Mouse (Mus musculus) limb, embryonic 10.5 days (tissue): ENCODE data around the gene Ppp3r1. TPM values are rescaled to one million over a fixed set of nuclear protein-coding genes. Genes with fewer than 3 reads are reported as not detected.
"Not testable (repeated sequence)": the region's sequence is repeated elsewhere in the genome, so short reads cannot be mapped to it uniquely, and the experiment has no call there.

Source experiments
- DNase-seq: peaks from one replicate; pipeline ENCODE4 v3.0.0-alpha.2; 2017; ENCODE audit warnings: low spot score
- H3K27ac ChIP-seq: fragments of 300-500 bp; sonication (generic); 2 replicates; pipeline ENCODE4 v1.5.1; 2016; ENCODE audit warnings: mild to moderate bottlenecking
- H3K27me3 ChIP-seq: fragments of 300-500 bp; sonication (generic); 2 replicates; pipeline ENCODE4 v1.6.1; 2016; ENCODE audit warnings: low read depth, mild to moderate bottlenecking; ENCODE audit not compliant: poor library complexity, severe bottlenecking
- H3K36me3 ChIP-seq: fragments of 300-500 bp; sonication (generic); 2 replicates; pipeline ENCODE4 v1.6.1; 2016; ENCODE audit warnings: mild to moderate bottlenecking, moderate library complexity
- H3K4me1 ChIP-seq: fragments of 300-500 bp; sonication (generic); 2 replicates; pipeline ENCODE4 v1.6.1; 2016
- H3K4me3 ChIP-seq: fragments of 300-500 bp; sonication (generic); 2 replicates; pipeline ENCODE4 v1.5.1; 2016; ENCODE audit warnings: mild to moderate bottlenecking, moderate library complexity
- H3K9me3 ChIP-seq: fragments of 300-500 bp; sonication (generic); replicated peaks from 2 replicates; pipeline ENCODE4 v1.6.1; 2016; ENCODE audit warnings: mild to moderate bottlenecking
- WGBS: fragments of 180-500 bp; shearing (Covaris S2); methylation state at CpG from one replicate; pipeline ENCODE4 v1.1.7; 2016; 5-methylcytosine and 5-hydroxymethylcytosine counted together
- polyA plus RNA-seq: library from polyadenylated mRNA; unstranded; fragments of >200 nt; fragmentation: Nextera tagmentation; extraction: Ambion mirVana; gene quantifications from 2 replicates; pipeline ENCODE4 v1.2.1, GENCODE M21; 2016

Gene Ppp3r1
- polyA plus RNA-seq, 1 experiment from 2014 or later: 69.3 TPM

- H3K9me3 ChIP-seq: no peaks in the 10 kb centered on the region
- H3K4me3 ChIP-seq: peak overlapping the region; percentile 92
- H3K36me3 ChIP-seq: peaks cover 24% of the 10 kb centered on the region
- DNase-seq: no peak
- peak overlapping the region; percentile 97 for H3K27ac ChIP-seq
- no peaks in the 10 kb centered on the region for H3K27me3 ChIP-seq
- WGBS: 3% methylated on average over 10 of the region's 10 CpGs
- H3K4me1 ChIP-seq: peaks cover 17% of the 10 kb centered on the region
Observed at GRCm38 (mm10) chr11:17212141-17212495, 53.1 kb downstream of the Ppp3r1 start.

- DNase-seq: no peak
- Histone ChIP-seq H3K4me1 (peaks cover 17% of the 10 kb centered on the region), H3K36me3 (peaks cover 17% of the 10 kb centered on the region), H3K9me3 (no peaks in the 10 kb centered on the region), H3K4me3 (peak overlapping the region; percentile 92), H3K27me3 (no peaks in the 10 kb centered on the region), H3K27ac (no peak overlapping the region)
- 86% methylated on average over 5 of the region's 5 CpGs for WGBS
Observed at GRCm38 (mm10) chr11:17212903-17213509, 53.9 kb downstream of the Ppp3r1 start.

GRCm38 (mm10) chr11:17215475-17215874 lies 56.4 kb downstream of the Ppp3r1 start:
- H3K9me3 ChIP-seq: no peaks in the 10 kb centered on the region
- H3K4me1 ChIP-seq: peaks cover 15% of the 10 kb centered on the region
- 90% methylated on average over 3 of the region's 3 CpGs for WGBS
- no peak overlapping the region for H3K4me3 ChIP-seq
- no peak overlapping the region for H3K27ac ChIP-seq
- H3K27me3 ChIP-seq: no peaks in the 10 kb centered on the region
- DNase-seq: no peak
- H3K36me3 ChIP-seq: 0 out of 2 replicates have a peak, but pooled peaks cover 2% of the 10 kb centered on the region

- no peak for DNase-seq
- Histone ChIP-seq H3K4me3 (no peak overlapping the region), H3K27me3 (no peaks in the 10 kb centered on the region), H3K36me3 (peaks cover 21% of the 10 kb centered on the region), H3K4me1 (no peaks in the 10 kb centered on the region), H3K9me3 (no peaks in the 10 kb centered on the region), H3K27ac (no peak overlapping the region)
- WGBS: 97% methylated on average over 8 of the region's 8 CpGs
Observed at GRCm38 (mm10) chr11:17221126-17221525, 62.1 kb downstream of the Ppp3r1 start.

- no peaks in the 10 kb centered on the region for H3K4me1 ChIP-seq
- no peak overlapping the region for H3K27ac ChIP-seq
- no peaks in the 10 kb centered on the region for H3K27me3 ChIP-seq
- H3K4me3 ChIP-seq: no peak overlapping the region
- H3K9me3 ChIP-seq: no peaks in the 10 kb centered on the region
- DNase-seq: no peak
- peaks cover 39% of the 10 kb centered on the region for H3K36me3 ChIP-seq
- 82% methylated on average over 5 of the region's 5 CpGs for WGBS
Observed at GRCm38 (mm10) chr11:17232792-17233191, 73.7 kb downstream of the Ppp3r1 start.

- Histone ChIP-seq H3K27me3 (peaks cover 2% of the 10 kb centered on the region; the same call in 1 of the 2 replicates), H3K4me1 (no peaks in the 10 kb centered on the region), H3K9me3 (no peaks in the 10 kb centered on the region), H3K4me3 (no peak overlapping the region), H3K27ac (no peak overlapping the region), H3K36me3 (peaks cover 28% of the 10 kb centered on the region)
- DNase-seq: no peak
- WGBS: 95% methylated on average over 5 of the region's 5 CpGs
Observed at GRCm38 (mm10) chr11:17236449-17237037, 77.5 kb downstream of the Ppp3r1 start.

- H3K27me3 ChIP-seq: peaks cover 18% of the 10 kb centered on the region; the same call in 1 of the 2 replicates
- not testable (repeated sequence) for H3K4me1 ChIP-seq, H3K4me3 ChIP-seq, DNase-seq, H3K9me3 ChIP-seq, H3K27ac ChIP-seq
- peaks cover 12% of the 10 kb centered on the region for H3K36me3 ChIP-seq
- WGBS: 93% methylated on average over 5 of the region's 5 CpGs
Observed at GRCm38 (mm10) chr11:17238598-17238997, 79.5 kb downstream of the Ppp3r1 start.

- H3K4me1 ChIP-seq: no peaks in the 10 kb centered on the region
- no peak overlapping the region for H3K4me3 ChIP-seq
- H3K36me3 ChIP-seq: no peaks in the 10 kb centered on the region
- DNase-seq: no peak
- H3K27ac ChIP-seq: no peak overlapping the region
- H3K9me3 ChIP-seq: no peaks in the 10 kb centered on the region
- peaks cover 77% of the 10 kb centered on the region for H3K27me3 ChIP-seq
Observed at GRCm38 (mm10) chr11:17248715-17249114, 89.7 kb downstream of the Ppp3r1 start.

Other genes starting within 250 kb of the Ppp3r1 start
- 1.1 and 1.6 TPM in 2 replicates for gene Fbxo48, start 207.9 kb upstream of the Ppp3r1 start, polyA plus RNA-seq
- gene Cnrip1, start 107.7 kb upstream of the Ppp3r1 start, polyA plus RNA-seq: 7.9 and 9.7 TPM in 2 replicates
- 3.4 TPM in 2 replicates for gene Plek, start 106.9 kb upstream of the Ppp3r1 start, polyA plus RNA-seq
- gene Wdr92, start 22.8 kb downstream of the Ppp3r1 start, polyA plus RNA-seq: 31.7 and 32.3 TPM in 2 replicates
- gene Pno1, start 52.3 kb downstream of the Ppp3r1 start, polyA plus RNA-seq: 117 and 135 TPM in 2 replicates
- 90.7 and 111 TPM in 2 replicates for gene C1d, start 98.3 kb downstream of the Ppp3r1 start, polyA plus RNA-seq